Mouse (Mus musculus): ENCODE results near the gene Klrc3. TPM values are rescaled to one million over a fixed set of nuclear protein-coding genes. Genes with fewer than 3 reads are reported as not detected.

Gene Klrc3
- polyA plus RNA-seq, 1 experiment from 2014 or later: not detected

Small RNA genes within 50 kb of the gene (microRNA-seq; reads per million reads assigned to microRNA genes)
- gene Mir680-1: not detected

Other genes starting within 250 kb of the Klrc3 start
- gene Clec1b, start 246.0 kb downstream of the Klrc3 start, polyA plus RNA-seq (2015; fragmentation: Nextera tagmentation; extraction: Ambion mirVana): 1.6 and 2.1 TPM in 2 replicates
- 0.13 and 0.22 TPM in 2 replicates for gene Clec9a, start 234.5 kb downstream of the Klrc3 start, polyA plus RNA-seq (2015; fragmentation: Nextera tagmentation; extraction: Ambion mirVana)
- 2.3 TPM in 2 replicates for gene Clec1a, start 191.3 kb downstream of the Klrc3 start, polyA plus RNA-seq (2015; fragmentation: Nextera tagmentation; extraction: Ambion mirVana)
- gene Olr1, start 136.2 kb downstream of the Klrc3 start, polyA plus RNA-seq (2015; fragmentation: Nextera tagmentation; extraction: Ambion mirVana): not detected in 2 replicates
- gene Tmem52b, start 130.8 kb downstream of the Klrc3 start, polyA plus RNA-seq (2015; fragmentation: Nextera tagmentation; extraction: Ambion mirVana): 0.06 TPM in 1 of 2 replicates, not detected in the other
- 55.4 and 55.5 TPM in 2 replicates for gene Gabarapl1, start 110.2 kb downstream of the Klrc3 start, polyA plus RNA-seq (2015; fragmentation: Nextera tagmentation; extraction: Ambion mirVana)
- not detected in 2 replicates for gene Klre1, start 65.4 kb downstream of the Klrc3 start, polyA plus RNA-seq (2015; fragmentation: Nextera tagmentation; extraction: Ambion mirVana)
- 0.26 TPM in 1 of 2 replicates, not detected in the other for gene Klrd1, start 51.6 kb downstream of the Klrc3 start, polyA plus RNA-seq (2015; fragmentation: Nextera tagmentation; extraction: Ambion mirVana)
- 0.04 and 0.18 TPM in 2 replicates for gene Klrk1, start 19.5 kb downstream of the Klrc3 start, polyA plus RNA-seq (2015; fragmentation: Nextera tagmentation; extraction: Ambion mirVana)
- gene Klrc2, start 17.4 kb upstream of the Klrc3 start, polyA plus RNA-seq (2015; fragmentation: Nextera tagmentation; extraction: Ambion mirVana): not detected in 2 replicates
- gene Klrc1, start 35.6 kb upstream of the Klrc3 start, polyA plus RNA-seq (2015; fragmentation: Nextera tagmentation; extraction: Ambion mirVana): not detected in 2 replicates
- not detected in 2 replicates for gene Klri1, start 73.8 kb upstream of the Klrc3 start, polyA plus RNA-seq (2015; fragmentation: Nextera tagmentation; extraction: Ambion mirVana)
- gene Klri2, start 97.1 kb upstream of the Klrc3 start, polyA plus RNA-seq (2015; fragmentation: Nextera tagmentation; extraction: Ambion mirVana): not detected in 2 replicates
- not detected in 2 replicates for gene Gm156, start 140.9 kb upstream of the Klrc3 start, polyA plus RNA-seq (2015; fragmentation: Nextera tagmentation; extraction: Ambion mirVana)
- gene Gm17631, start 219.3 kb upstream of the Klrc3 start, polyA plus RNA-seq (2015; fragmentation: Nextera tagmentation; extraction: Ambion mirVana): not detected in 2 replicates
- not detected in 2 replicates for gene Klra17, start 233.3 kb upstream of the Klrc3 start, polyA plus RNA-seq (2015; fragmentation: Nextera tagmentation; extraction: Ambion mirVana)